Mouse (Mus musculus) kidney, postnatal 4 days (tissue): ENCODE results near the gene Cop1.
A peak's percentile ranks its signal among the peaks of the same experiment; 100 is the strongest.

Source experiments
- DNase-seq, 2 experiments: peaks; one replicate each; pipeline ENCODE4 v3.0.0; 2021; ENCODE audit warnings: mixed read lengths in 2 of 2

The Cop1 gene

GRCm38 (mm10) chr1:159290859-159291258, 58.7 kb downstream of the Cop1 start:
- DNase-seq, result no peak

GRCm38 (mm10) chr1:159301418-159302082, 69.4 kb downstream of the Cop1 start:
- DNase-seq, result no peak

GRCm38 (mm10) chr1:159313625-159314024, 81.5 kb downstream of the Cop1 start:
- DNase-seq, result no peak

GRCm38 (mm10) chr1:159322586-159322985, 90.5 kb downstream of the Cop1 start:
- peak; percentile 2 to 17 for DNase-seq

GRCm38 (mm10) chr1:159331008-159331407, 98.9 kb downstream of the Cop1 start:
- DNase-seq, result no peak

- DNase-seq, result no peak
Measured at GRCm38 (mm10) chr1:159334157-159334556, 102.0 kb downstream of the Cop1 start.

- DNase-seq, result no peak
Measured at GRCm38 (mm10) chr1:159342355-159342754, 110.2 kb downstream of the Cop1 start.

- DNase-seq, result no peak
Measured at GRCm38 (mm10) chr1:159355027-159355570, 123.0 kb downstream of the Cop1 start.

GRCm38 (mm10) chr1:159358713-159359112, 126.6 kb downstream of the Cop1 start:
- no peak for DNase-seq

GRCm38 (mm10) chr1:159371881-159372390, 139.8 kb downstream of the Cop1 start:
- no peak for DNase-seq

- DNase-seq, result no peak
Measured at GRCm38 (mm10) chr1:159382218-159382617, 150.1 kb downstream of the Cop1 start.

GRCm38 (mm10) chr1:159382916-159383315, 150.8 kb downstream of the Cop1 start:
- DNase-seq, result no peak

- DNase-seq, result peak; percentile 10 to 21
Measured at GRCm38 (mm10) chr1:159386458-159386857, 154.3 kb downstream of the Cop1 start.

- peak; percentile 62 to 66 for DNase-seq
Measured at GRCm38 (mm10) chr1:159388565-159389024, 156.5 kb downstream of the Cop1 start.

GRCm38 (mm10) chr1:159390049-159390448, 157.9 kb downstream of the Cop1 start:
- peak; percentile 84 to 85 for DNase-seq

- no peak for DNase-seq
Measured at GRCm38 (mm10) chr1:159392667-159393066, 160.5 kb downstream of the Cop1 start.

- peak; percentile 43 to 62 for DNase-seq
Measured at GRCm38 (mm10) chr1:159393070-159393699, 161.1 kb downstream of the Cop1 start.

- DNase-seq, result no peak
Measured at GRCm38 (mm10) chr1:159393931-159394330, 161.8 kb downstream of the Cop1 start.

GRCm38 (mm10) chr1:159396515-159396914, 164.4 kb downstream of the Cop1 start:
- DNase-seq, result peak; percentile 52 to 65
